Mouse (Mus musculus) left cerebral cortex, adult 11 months (tissue): Measurements from ENCODE around the gene Mbip.

ENCODE experiments used
- DNase-seq: peaks from one replicate; pipeline ENCODE4 v3.0.0; 2022; ENCODE audit warnings: low spot score

The Mbip gene

GRCm38 (mm10) chr12:56345367-56346089, at the start of gene Mbip:
Gene Mbip (minus strand): TSS chr12:56345894.
- DNase-seq: peak; percentile 97

- DNase-seq: no peak
Measured at GRCm38 (mm10) chr12:56387647-56388205, 42.0 kb upstream of the Mbip start.

GRCm38 (mm10) chr12:56386955-56387646, 41.4 kb upstream of the Mbip start:
- DNase-seq: no peak

- DNase-seq: no peak
Measured at GRCm38 (mm10) chr12:56344771-56345314, 851 bp downstream of the Mbip start.

GRCm38 (mm10) chr12:56339295-56340056, 6.2 kb downstream of the Mbip start:
- no peak for DNase-seq

GRCm38 (mm10) chr12:56333461-56333860, 12.2 kb downstream of the Mbip start:
- no peak for DNase-seq

- no peak for DNase-seq
Measured at GRCm38 (mm10) chr12:56332475-56332874, 13.2 kb downstream of the Mbip start.

- no peak for DNase-seq
Measured at GRCm38 (mm10) chr12:56327448-56327998, 18.2 kb downstream of the Mbip start.

GRCm38 (mm10) chr12:56325851-56326250, 19.8 kb downstream of the Mbip start:
- no peak for DNase-seq

GRCm38 (mm10) chr12:56318941-56319340, 26.8 kb downstream of the Mbip start:
- no peak for DNase-seq

GRCm38 (mm10) chr12:56318059-56318458, 27.6 kb downstream of the Mbip start:
- DNase-seq: no peak

GRCm38 (mm10) chr12:56305758-56306157, 39.9 kb downstream of the Mbip start:
- no peak for DNase-seq

- DNase-seq: no peak
Measured at GRCm38 (mm10) chr12:56302321-56303017, 43.2 kb downstream of the Mbip start.

GRCm38 (mm10) chr12:56301487-56302293, 44.0 kb downstream of the Mbip start:
- DNase-seq: no peak

GRCm38 (mm10) chr12:56299610-56300009, 46.1 kb downstream of the Mbip start:
- DNase-seq: no peak

GRCm38 (mm10) chr12:56298919-56299318, 46.8 kb downstream of the Mbip start:
- DNase-seq: no peak

GRCm38 (mm10) chr12:56297921-56298830, 47.5 kb downstream of the Mbip start:
- DNase-seq: no peak

- DNase-seq: no peak
Measured at GRCm38 (mm10) chr12:56297099-56297498, 48.6 kb downstream of the Mbip start.

- no peak for DNase-seq
Measured at GRCm38 (mm10) chr12:56296524-56296923, 49.2 kb downstream of the Mbip start.
